ENCODE assay signal across 8 mouse cellular contexts in genomic region chr4:155130616-155131015, GRCm38 (mm10). TPM values are rescaled to one million over a fixed set of nuclear protein-coding genes. Genes with fewer than 3 reads are reported as not detected.
DNase-seq lines count a peak whose midpoint lies in the region; ATAC-seq lines count a peak whose summit lies in the region.
"Had no signal": no experiment of that assay in that cellular context is flagged by ENCODE, and none has a peak within 500 bp of the region (broad histone marks: within the 10 kb centered on the region; RNA-seq: fewer than 3 reads in every experiment).

No protein-coding gene starts in this region.

- no peaks in the 10 kb centered on the region for H3K36me3 ChIP-seq in heart, embryonic 15.5 days
- H3K36me3 ChIP-seq in embryonic facial prominence, embryonic 13.5 days = no peaks in the 10 kb centered on the region
- no peaks in the 10 kb centered on the region for H3K36me3 ChIP-seq in limb, embryonic 13.5 days

- DNase-seq in heart, postnatal 36 days = no peak
- DNase-seq in MN1 (ENCODE audit: low spot score) = peak; percentile 38
- no peak for DNase-seq in B cell, adult 2 months
- no peak for DNase-seq in cerebellum, postnatal 4 days (ENCODE audit: low spot score in 2 of 2)
- DNase-seq: kidney, adult 9 months had no signal

- H3K4me1 ChIP-seq in heart, embryonic 15.5 days (replicated peaks) = peaks cover 90% of the 10 kb centered on the region
- H3K4me1 ChIP-seq in embryonic facial prominence, embryonic 13.5 days = peaks cover 65% of the 10 kb centered on the region
- H3K4me1 ChIP-seq in limb, embryonic 13.5 days = peaks cover 78% of the 10 kb centered on the region

- H3K4me2 ChIP-seq in heart, embryonic 15.5 days = no peak overlapping the region
- no peak overlapping the region for H3K4me2 ChIP-seq in embryonic facial prominence, embryonic 13.5 days
- no peak overlapping the region for H3K4me2 ChIP-seq in limb, embryonic 13.5 days (replicated peaks)

- no peak overlapping the region for H3K4me3 ChIP-seq in heart, embryonic 15.5 days
- no peak overlapping the region for H3K4me3 ChIP-seq in embryonic facial prominence, embryonic 13.5 days
- H3K4me3 ChIP-seq in limb, embryonic 13.5 days = no peak overlapping the region

- no peaks in the 10 kb centered on the region for H3K9me3 ChIP-seq in heart, embryonic 15.5 days (replicated peaks)
- H3K9me3 ChIP-seq in embryonic facial prominence, embryonic 13.5 days = no peaks in the 10 kb centered on the region
- H3K9me3 ChIP-seq in limb, embryonic 13.5 days = no peaks in the 10 kb centered on the region

- no peak for ATAC-seq in heart, embryonic 15.5 days (replicated peaks; ENCODE audit: insufficient number of reproducible peaks, insufficient read depth, low FRiP score, low read depth)
- no peak for ATAC-seq in embryonic facial prominence, embryonic 13.5 days (ENCODE audit: insufficient number of reproducible peaks, insufficient read depth, low FRiP score, low TSS enrichment, low read depth)
- no peak for ATAC-seq in limb, embryonic 13.5 days (ENCODE audit: low FRiP score, low read depth)

- H3K9ac ChIP-seq in heart, embryonic 15.5 days = 0 out of 2 replicates have a peak overlapping the region, but pooled peaks have one; percentile 21
- 0 out of 2 replicates have a peak overlapping the region, but pooled peaks have one; percentile 57 for H3K9ac ChIP-seq in embryonic facial prominence, embryonic 13.5 days
- no peak overlapping the region for H3K9ac ChIP-seq in limb, embryonic 13.5 days

- 42% methylated on average over 7 of the region's 7 CpGs for WGBS in heart, embryonic 15.5 days
- WGBS in embryonic facial prominence, embryonic 13.5 days = 62% methylated on average over 7 of the region's 7 CpGs
- WGBS in limb, embryonic 13.5 days = 72% methylated on average over 7 of the region's 7 CpGs

- H3K27me3 ChIP-seq in heart, embryonic 15.5 days = no peaks in the 10 kb centered on the region
- H3K27me3 ChIP-seq in embryonic facial prominence, embryonic 13.5 days = no peaks in the 10 kb centered on the region
- H3K27me3 ChIP-seq in limb, embryonic 13.5 days = no peaks in the 10 kb centered on the region

- intact Hi-C loops in heart, postnatal 36 days (cut with DNase I) = no loop called here

- H3K27ac ChIP-seq in heart, embryonic 15.5 days = peak overlapping the region; percentile 95
- peak overlapping the region; percentile 78 for H3K27ac ChIP-seq in embryonic facial prominence, embryonic 13.5 days
- H3K27ac ChIP-seq in limb, embryonic 13.5 days = peak overlapping the region; percentile 70

RNA-seq across cellular contexts. Expression of gene Morn1, which starts 44.2 kb away (rescaled TPM):
- polyA plus RNA-seq in heart, embryonic 15.5 days (2015; fragmentation: Nextera tagmentation; extraction: Ambion mirVana) = 1.9 and 2.5 TPM in 2 replicates
- total RNA-seq in heart, postnatal 36 days (2021) = 1 to 10 TPM in 1 of 2 experiments, under 1 TPM in 1; 0.89 to 1.7 TPM
- polyA plus RNA-seq in embryonic facial prominence, embryonic 13.5 days (2015; fragmentation: Nextera tagmentation; extraction: Ambion mirVana) = 5.6 and 6.2 TPM in 2 replicates
- polyA plus RNA-seq in limb, embryonic 13.5 days (2015; fragmentation: Nextera tagmentation; extraction: Ambion mirVana) = 4.9 and 7.5 TPM in 2 replicates

RNA-seq across cellular contexts. Expression of gene Rer1, which starts 44.4 kb away (rescaled TPM):
- polyA plus RNA-seq in heart, embryonic 15.5 days (2015; fragmentation: Nextera tagmentation; extraction: Ambion mirVana) = 117 and 120 TPM in 2 replicates
- 10 to 100 TPM; 67.0 to 72.9 TPM for total RNA-seq in heart, postnatal 36 days (2021)
- polyA plus RNA-seq in embryonic facial prominence, embryonic 13.5 days (2015; fragmentation: Nextera tagmentation; extraction: Ambion mirVana) = 147 and 162 TPM in 2 replicates
- polyA plus RNA-seq in limb, embryonic 13.5 days (2015; fragmentation: Nextera tagmentation; extraction: Ambion mirVana) = 147 and 149 TPM in 2 replicates
